Mouse (Mus musculus) liver, adult 2 months (tissue): Measurements from ENCODE around the gene Gmnn. TPM values are rescaled to one million over a fixed set of nuclear protein-coding genes. Genes with fewer than 3 reads are reported as not detected.
A peak's percentile ranks its signal among the peaks of the same experiment; 100 is the strongest.
"Not testable (repeated sequence)": the region's sequence is repeated elsewhere in the genome, so short reads cannot be mapped to it uniquely, and the experiment has no call there.

Experiments used
- DNase-seq: peaks from one replicate; pipeline ENCODE4 v3.0.0-alpha.2; 2011; ENCODE audit warnings: low read depth, low spot score; ENCODE audit errors: extremely low read depth
- H3K27ac ChIP-seq: fragments of 200-500 bp; replicated peaks from 2 replicates; pipeline ENCODE4 v1.5.1; 2012; ENCODE audit warnings: low read depth, mild to moderate bottlenecking, control low read depth, inconsistent platforms, low read length; ENCODE audit not compliant: insufficient read depth
- H3K27me3 ChIP-seq: fragments of 200-500 bp; 2 replicates; pipeline ENCODE4 v1.6.1; 2012; ENCODE audit warnings: mild to moderate bottlenecking, moderate library complexity, low read length, inconsistent platforms; ENCODE audit not compliant: control insufficient read depth, insufficient read depth
- H3K36me3 ChIP-seq: fragments of 200-500 bp; 2 replicates; pipeline ENCODE4 v1.6.1; 2012; ENCODE audit warnings: low read length, inconsistent platforms; ENCODE audit not compliant: control insufficient read depth, insufficient read depth
- H3K4me1 ChIP-seq: fragments of 200-500 bp; 2 replicates; pipeline ENCODE4 v1.6.1; 2011; ENCODE audit warnings: low read length; ENCODE audit not compliant: control insufficient read depth, insufficient read depth
- H3K4me3 ChIP-seq: fragments of 200-500 bp; 2 replicates; pipeline ENCODE4 v1.5.1; 2011; ENCODE audit warnings: low read depth, mild to moderate bottlenecking, control low read depth, low read length, moderate library complexity; ENCODE audit not compliant: insufficient read depth
- H3K79me2 ChIP-seq: fragments of 200-500 bp; 2 replicates; pipeline ENCODE4 v1.6.1; 2012; ENCODE audit warnings: inconsistent platforms, mild to moderate bottlenecking, low read length, moderate library complexity; ENCODE audit not compliant: control insufficient read depth, insufficient read depth
- H3K9ac ChIP-seq: fragments of 200-500 bp; 2 replicates; pipeline ENCODE4 v1.6.1; 2012; ENCODE audit warnings: low read depth, mild to moderate bottlenecking, control low read depth, inconsistent platforms, low read length
- CTCF ChIP-seq: fragments of 200-500 bp; IDR thresholded peaks from 2 replicates; pipeline ENCODE4 v1.5.1; 2011; ENCODE audit warnings: low read depth, low read length, control low read depth
- POLR2A ChIP-seq: fragments of 200-500 bp; IDR thresholded peaks from 2 replicates; pipeline ENCODE4 v1.6.1; 2011; ENCODE audit warnings: low read length, control low read depth; ENCODE audit not compliant: insufficient read depth; ENCODE audit errors: extremely low read depth
- WGBS: fragments of 180-500 bp; shearing (Covaris S2); methylation state at CpG from one replicate; pipeline ENCODE4 v1.1.7; 2018; 5-methylcytosine and 5-hydroxymethylcytosine counted together
- polyA plus RNA-seq: library from polyadenylated mRNA; depleted of rRNA; stranded (reverse); fragments of >200 nt; gene quantifications from 2 replicates; pipeline ENCODE4 v1.2.3, GENCODE M21; 2012
- total RNA-seq: library from RNA; depleted of rRNA; stranded (reverse); fragments of >200 nt; gene quantifications from 2 replicates; pipeline ENCODE4 v1.2.3, GENCODE M21; 2014

The Gmnn gene
- total and polyA plus RNA-seq, 2 experiments = 1.4 to 13.6 TPM

- no peak overlapping the region for H3K27ac ChIP-seq
- H3K36me3 ChIP-seq = no peaks in the 10 kb centered on the region
- H3K4me3 ChIP-seq = no peak overlapping the region
- 43% methylated on average over 7 of the region's 7 CpGs for WGBS
- TF ChIP-seq CTCF (peak; percentile 73), POLR2A (no peak)
- DNase-seq = peak; percentile 55
- H3K9ac ChIP-seq = no peak overlapping the region
- no peaks in the 10 kb centered on the region for H3K27me3 ChIP-seq
- no peaks in the 10 kb centered on the region for H3K4me1 ChIP-seq
- H3K79me2 ChIP-seq = no peaks in the 10 kb centered on the region
These were observed 14.6 kb upstream of the Gmnn start for GRCm38 (mm10) chr13:24776146-24776844.

- H3K79me2 ChIP-seq, H3K27ac ChIP-seq, H3K27me3 ChIP-seq, H3K4me1 ChIP-seq, H3K4me3 ChIP-seq, H3K36me3 ChIP-seq, H3K9ac ChIP-seq, DNase-seq: not testable (repeated sequence)
- WGBS = 94% methylated on average over 10 of the region's 10 CpGs
These were observed 9.8 kb upstream of the Gmnn start for GRCm38 (mm10) chr13:24771482-24771881.

GRCm38 (mm10) chr13:24767809-24768208, 6.1 kb upstream of the Gmnn start:
- H3K4me1 ChIP-seq, DNase-seq, H3K79me2 ChIP-seq, H3K36me3 ChIP-seq, H3K4me3 ChIP-seq, H3K27me3 ChIP-seq, H3K27ac ChIP-seq, H3K9ac ChIP-seq: not testable (repeated sequence)
- WGBS = 72% methylated on average over 4 of the region's 4 CpGs

- no peak overlapping the region for H3K9ac ChIP-seq
- DNase-seq = no peak
- TF ChIP-seq POLR2A (no peak), CTCF (no peak)
- peak overlapping the region; percentile 73; the same call in 1 of the 2 replicates for H3K4me3 ChIP-seq
- H3K4me1 ChIP-seq = peaks cover 1% of the 10 kb centered on the region; the same call in 1 of the 2 replicates
- no peaks in the 10 kb centered on the region for H3K79me2 ChIP-seq
- H3K36me3 ChIP-seq = no peaks in the 10 kb centered on the region
- no peaks in the 10 kb centered on the region for H3K27me3 ChIP-seq
- no peak overlapping the region for H3K27ac ChIP-seq
- WGBS = 26% methylated on average over 4 of the region's 4 CpGs
These were observed 531 bp upstream of the Gmnn start for GRCm38 (mm10) chr13:24762254-24762653.

GRCm38 (mm10) chr13:24761083-24761402, 680 bp downstream of the Gmnn start:
- 5% methylated on average over 10 of the region's 10 CpGs for WGBS
- peak overlapping the region; percentile 25 for H3K27ac ChIP-seq
- peaks cover 1% of the 10 kb centered on the region; the same call in 1 of the 2 replicates for H3K4me1 ChIP-seq
- peak overlapping the region; percentile 52 for H3K9ac ChIP-seq
- H3K27me3 ChIP-seq = no peaks in the 10 kb centered on the region
- DNase-seq = no peak
- no peaks in the 10 kb centered on the region for H3K79me2 ChIP-seq
- H3K36me3 ChIP-seq = peaks cover 6% of the 10 kb centered on the region
- no peak for TF ChIP-seq POLR2A
- TF ChIP-seq CTCF = no peak
- H3K4me3 ChIP-seq = peak overlapping the region; percentile 73

- 50% methylated on average over 5 of the region's 5 CpGs for WGBS
- H3K27ac ChIP-seq = no peak overlapping the region
- no peak overlapping the region for H3K9ac ChIP-seq
- no peak for TF ChIP-seq POLR2A
- TF ChIP-seq CTCF = no peak
- peaks cover 10% of the 10 kb centered on the region for H3K36me3 ChIP-seq
- no peak overlapping the region for H3K4me3 ChIP-seq
- H3K4me1 ChIP-seq = peaks cover 1% of the 10 kb centered on the region; the same call in 1 of the 2 replicates
- no peak for DNase-seq
- H3K27me3 ChIP-seq = no peaks in the 10 kb centered on the region
- H3K79me2 ChIP-seq = no peaks in the 10 kb centered on the region
These were observed 1.3 kb downstream of the Gmnn start for GRCm38 (mm10) chr13:24760351-24760870.
